Mouse (Mus musculus): Measurements from ENCODE around the gene Sipa1l1. TPM values are rescaled to one million over a fixed set of nuclear protein-coding genes. Genes with fewer than 3 reads are reported as not detected.
A peak's percentile ranks its signal among the peaks of the same experiment; 100 is the strongest.

Sipa1l1 gene
- polyA plus RNA-seq, 2 experiments = 2.6 to 2.7 TPM

DNA sequence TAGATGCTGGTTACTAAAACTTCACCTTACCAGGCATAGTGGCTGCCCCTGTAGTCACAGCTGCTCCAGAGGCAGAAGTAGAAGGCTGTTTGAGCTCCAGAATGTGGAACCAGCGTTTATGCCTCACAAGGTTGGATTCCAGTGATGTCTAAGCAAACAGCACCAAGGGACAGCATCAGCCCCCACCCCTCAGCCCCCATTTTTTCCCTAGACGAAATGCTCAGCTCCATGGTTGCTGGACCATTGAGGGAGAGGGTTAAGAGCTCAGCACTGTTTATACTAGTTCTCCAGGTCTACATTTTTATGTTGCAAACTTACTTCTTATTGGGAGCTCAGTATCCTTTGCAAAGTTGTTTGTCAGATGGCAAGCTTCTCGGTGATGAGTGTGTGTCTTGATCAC is 202.1 kb downstream of the Sipa1l1 start:
- no peak for ATAC-seq (ENCODE audit: insufficient read depth)
- no peak overlapping the region for H3K4me3 ChIP-seq (ENCODE audit: insufficient read depth in 1 of 2, low read depth in 2 of 2, low read length in 2 of 2)
- H3K9me3 ChIP-seq (ENCODE audit: control insufficient read depth, low read length) = no peaks in the 10 kb centered on the region
- H3K27me3 ChIP-seq (ENCODE audit: control insufficient read depth, insufficient read depth, low read length) = no peaks in the 10 kb centered on the region
- no peaks in the 10 kb centered on the region for H3K36me3 ChIP-seq (replicated peaks; ENCODE audit: control insufficient read depth, insufficient read depth, low read depth)
- WGBS (ENCODE audit: insufficient replicate concordance) = 54% methylated on average over 3 of the region's 3 CpGs
- no peak overlapping the region for H3K27ac ChIP-seq
- no peak for DNase-seq (ENCODE audit: low read depth in 3 of 3, low spot score in 3 of 3)
- H3K4me1 ChIP-seq (replicated peaks; ENCODE audit: control insufficient read depth in 2 of 2, insufficient read depth in 2 of 2, low read length in 1 of 2) = peaks cover 0 to under 1% of the 10 kb centered on the region in 2 experiments; a peak in 1 of 4 replicates
- H3K9ac ChIP-seq (replicated peaks) = no peak overlapping the region
- TF ChIP-seq CTCF (IDR thresholded peaks at IDR 0.05; ENCODE audit: low read depth) (no peak), EP300 (IDR thresholded peaks at IDR 0.05; ENCODE audit: low read depth) (no peak)
- no peak overlapping the region for H3K4me2 ChIP-seq (ENCODE audit: low read depth)

DNA sequence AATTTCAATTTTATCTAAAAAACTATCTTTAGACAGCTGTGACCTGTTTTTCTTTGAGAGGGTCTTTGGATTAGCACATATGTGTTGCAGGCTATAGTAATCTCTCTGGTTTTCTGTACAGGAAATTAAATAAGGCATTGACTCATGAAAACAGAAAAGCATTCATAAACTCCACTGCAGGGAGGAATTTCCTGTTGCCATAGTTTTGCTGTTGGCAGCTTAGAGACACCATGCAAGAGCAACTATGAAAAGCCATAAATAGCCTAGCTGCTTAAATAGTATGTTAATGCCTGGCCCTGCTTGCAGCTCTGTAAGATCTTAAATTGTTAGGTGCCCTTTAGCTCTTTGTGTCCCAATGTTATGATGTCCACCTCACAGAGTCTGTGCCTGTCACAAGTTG is 204.9 kb downstream of the Sipa1l1 start:
- no peak overlapping the region for H3K9ac ChIP-seq (replicated peaks)
- H3K36me3 ChIP-seq (replicated peaks; ENCODE audit: control insufficient read depth, insufficient read depth, low read depth) = no peaks in the 10 kb centered on the region
- H3K27me3 ChIP-seq (ENCODE audit: control insufficient read depth, insufficient read depth, low read length) = no peaks in the 10 kb centered on the region
- no peak for DNase-seq (ENCODE audit: low read depth in 3 of 3, low spot score in 3 of 3)
- no peak overlapping the region for H3K4me3 ChIP-seq (ENCODE audit: insufficient read depth in 1 of 2, low read depth in 2 of 2, low read length in 2 of 2)
- TF ChIP-seq EP300 (IDR thresholded peaks at IDR 0.05; ENCODE audit: low read depth) (no peak), CTCF (IDR thresholded peaks at IDR 0.05; ENCODE audit: low read depth) (no peak)
- no peak overlapping the region for H3K27ac ChIP-seq
- no peak overlapping the region for H3K4me2 ChIP-seq (ENCODE audit: low read depth)
- no peak for ATAC-seq (ENCODE audit: insufficient read depth)
- peaks cover 0 to 2% of the 10 kb centered on the region in 2 experiments; a peak in 1 of 4 replicates for H3K4me1 ChIP-seq (replicated peaks; ENCODE audit: control insufficient read depth in 2 of 2, insufficient read depth in 2 of 2, low read length in 1 of 2)
- no peaks in the 10 kb centered on the region for H3K9me3 ChIP-seq (ENCODE audit: control insufficient read depth, low read length)

DNA sequence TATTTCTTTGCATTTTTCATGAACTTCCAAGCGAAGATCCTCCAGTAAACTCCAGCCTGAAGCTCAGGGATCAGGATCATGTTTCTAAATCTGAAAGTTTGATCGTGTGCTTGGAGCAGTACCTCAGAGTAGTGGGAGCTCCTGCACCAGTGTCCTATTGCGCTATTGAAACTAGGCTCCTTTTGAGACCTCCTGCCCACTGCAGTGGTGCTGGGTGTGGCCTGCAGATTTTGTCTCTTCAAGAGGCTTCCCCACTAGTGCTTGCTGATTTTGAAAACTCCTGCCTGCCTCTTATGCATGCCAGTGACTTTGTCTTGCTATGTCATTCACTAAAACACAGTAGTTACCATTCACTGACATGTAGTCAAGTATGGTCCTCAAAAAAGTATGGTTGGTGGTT is 213.8 kb downstream of the Sipa1l1 start:
- no peaks in the 10 kb centered on the region for H3K27me3 ChIP-seq (ENCODE audit: control insufficient read depth, insufficient read depth, low read length)
- no peak for TF ChIP-seq EP300 (IDR thresholded peaks at IDR 0.05; ENCODE audit: low read depth)
- no peak for TF ChIP-seq CTCF (IDR thresholded peaks at IDR 0.05; ENCODE audit: low read depth)
- no peak for ATAC-seq (ENCODE audit: insufficient read depth)
- H3K9ac ChIP-seq (replicated peaks) = no peak overlapping the region
- no peak overlapping the region for H3K4me3 ChIP-seq (ENCODE audit: insufficient read depth in 1 of 2, low read depth in 2 of 2, low read length in 2 of 2)
- H3K4me1 ChIP-seq (replicated peaks; ENCODE audit: control insufficient read depth in 2 of 2, insufficient read depth in 2 of 2, low read length in 1 of 2) = no peaks in the 10 kb centered on the region
- no peak overlapping the region for H3K4me2 ChIP-seq (ENCODE audit: low read depth)
- DNase-seq (ENCODE audit: low read depth in 3 of 3, low spot score in 3 of 3) = no peak
- H3K36me3 ChIP-seq (replicated peaks; ENCODE audit: control insufficient read depth, insufficient read depth, low read depth) = no peaks in the 10 kb centered on the region
- no peak overlapping the region for H3K27ac ChIP-seq
- 66% methylated on average over 3 of the region's 3 CpGs for WGBS (ENCODE audit: insufficient replicate concordance)
- no peaks in the 10 kb centered on the region for H3K9me3 ChIP-seq (ENCODE audit: control insufficient read depth, low read length)

DNA sequence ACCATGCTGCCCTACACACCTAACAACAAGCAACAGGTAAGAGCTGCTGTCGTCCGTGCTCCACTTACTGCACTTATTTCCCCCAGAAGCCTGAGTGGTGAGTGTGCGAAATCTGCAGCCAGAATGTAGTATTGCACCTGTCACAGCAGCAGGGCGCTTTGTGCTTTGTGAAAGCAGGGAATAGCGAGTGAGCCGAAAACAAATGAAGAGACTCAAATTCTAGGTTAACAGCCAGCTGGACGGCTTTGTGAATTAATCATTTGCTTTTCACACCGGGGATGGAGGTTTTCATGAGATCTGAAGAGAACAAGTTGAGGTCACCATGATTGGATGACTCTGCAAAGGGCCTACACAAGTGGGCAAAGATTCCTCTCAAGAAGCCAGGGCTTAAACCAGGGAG is 215.6 kb downstream of the Sipa1l1 start:
- H3K9ac ChIP-seq (replicated peaks) = no peak overlapping the region
- DNase-seq (ENCODE audit: low read depth in 3 of 3, low spot score in 3 of 3) (no peak), ATAC-seq (ENCODE audit: insufficient read depth) (no peak)
- H3K27ac ChIP-seq = no peak overlapping the region
- no peaks in the 10 kb centered on the region for H3K36me3 ChIP-seq (replicated peaks; ENCODE audit: control insufficient read depth, insufficient read depth, low read depth)
- TF ChIP-seq CTCF (IDR thresholded peaks at IDR 0.05; ENCODE audit: low read depth) = no peak
- TF ChIP-seq EP300 (IDR thresholded peaks at IDR 0.05; ENCODE audit: low read depth) = no peak
- no peaks in the 10 kb centered on the region for H3K9me3 ChIP-seq (ENCODE audit: control insufficient read depth, low read length)
- no peaks in the 10 kb centered on the region for H3K27me3 ChIP-seq (ENCODE audit: control insufficient read depth, insufficient read depth, low read length)
- 76% methylated on average over 8 of the region's 8 CpGs for WGBS (ENCODE audit: insufficient replicate concordance)
- H3K4me2 ChIP-seq (ENCODE audit: low read depth) = no peak overlapping the region
- H3K4me1 ChIP-seq (replicated peaks; ENCODE audit: control insufficient read depth in 2 of 2, insufficient read depth in 2 of 2, low read length in 1 of 2) = no peaks in the 10 kb centered on the region
- no peak overlapping the region for H3K4me3 ChIP-seq (ENCODE audit: insufficient read depth in 1 of 2, low read depth in 2 of 2, low read length in 2 of 2)

DNA sequence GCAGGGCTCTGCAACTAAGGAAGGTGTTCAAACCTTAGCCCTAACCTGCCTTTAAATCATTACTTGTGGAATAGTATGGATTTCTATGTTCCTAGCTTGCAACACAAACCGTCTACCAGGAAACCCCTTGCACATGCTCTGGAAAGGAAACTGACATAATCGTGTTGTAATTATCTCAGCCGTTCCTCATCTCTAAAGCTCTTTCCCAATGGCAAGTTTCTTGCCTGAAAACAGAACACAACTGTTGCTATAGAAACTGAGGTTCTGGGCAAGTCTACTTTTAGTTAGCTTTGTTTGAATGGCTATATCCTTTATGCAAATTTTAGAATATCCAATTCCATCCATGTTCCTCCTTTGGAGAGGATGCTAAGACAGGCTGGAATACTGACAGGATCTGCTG is 217.9 kb downstream of the Sipa1l1 start:
- H3K27ac ChIP-seq = no peak overlapping the region
- no peaks in the 10 kb centered on the region for H3K36me3 ChIP-seq (replicated peaks; ENCODE audit: control insufficient read depth, insufficient read depth, low read depth)
- no peak overlapping the region for H3K4me2 ChIP-seq (ENCODE audit: low read depth)
- no peak overlapping the region for H3K9ac ChIP-seq (replicated peaks)
- no peak for ATAC-seq (ENCODE audit: insufficient read depth)
- 0 out of 4 replicates have a peak, but pooled peaks cover 0 to 3% of the 10 kb centered on the region in 2 experiments for H3K4me1 ChIP-seq (replicated peaks; ENCODE audit: control insufficient read depth in 2 of 2, insufficient read depth in 2 of 2, low read length in 1 of 2)
- no peak for TF ChIP-seq CTCF (IDR thresholded peaks at IDR 0.05; ENCODE audit: low read depth)
- TF ChIP-seq EP300 (IDR thresholded peaks at IDR 0.05; ENCODE audit: low read depth) = 0 out of 2 replicates have a peak, but pooled peaks have one; percentile 17
- H3K4me3 ChIP-seq (ENCODE audit: insufficient read depth in 1 of 2, low read depth in 2 of 2, low read length in 2 of 2) = no peak overlapping the region
- WGBS (ENCODE audit: insufficient replicate concordance) = 53% methylated on average over 3 of the region's 3 CpGs
- DNase-seq (ENCODE audit: low read depth in 3 of 3, low spot score in 3 of 3) = no peak
- H3K27me3 ChIP-seq (ENCODE audit: control insufficient read depth, insufficient read depth, low read length) = no peaks in the 10 kb centered on the region
- H3K9me3 ChIP-seq (ENCODE audit: control insufficient read depth, low read length) = no peaks in the 10 kb centered on the region
